ENCODE assay signal across 25 mouse cellular contexts in the genomic region with DNA sequence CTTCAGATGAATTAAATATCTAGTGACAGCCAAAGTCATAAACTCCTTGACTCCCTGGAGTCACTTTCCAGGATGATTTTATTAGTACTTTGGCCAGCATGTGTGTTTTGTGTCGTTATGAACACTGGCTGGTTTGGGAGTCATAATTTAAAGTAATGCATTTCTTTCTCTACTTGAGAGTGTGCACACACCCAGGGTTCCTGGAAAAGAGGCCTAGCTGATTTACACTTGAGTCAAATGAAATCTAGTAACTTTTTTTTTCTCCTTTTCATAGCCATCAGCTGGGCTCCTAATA. TPM values are rescaled to one million over a fixed set of nuclear protein-coding genes. Genes with fewer than 3 reads are reported as not detected.
"Had no signal": no experiment of that assay in that cellular context is flagged by ENCODE, and none has a peak within 500 bp of the region (broad histone marks: within the 10 kb centered on the region; RNA-seq: fewer than 3 reads in every experiment).

No protein-coding gene starts in this region.

- DNase-seq: gastrocnemius, adult 2 months; gastrocnemius, postnatal 10 days; gastrocnemius, postnatal 25 days; heart, adult 18-20 months; heart, postnatal 10 days; heart, postnatal 4 days; kidney, adult 18-20 months; kidney, adult 9 months; kidney, postnatal 25 days; liver; liver, embryonic 13.5 days had no signal

- H3K4me3 ChIP-seq: gastrocnemius, adult 2 months; heart, embryonic 10.5 days; heart, embryonic 12.5 days; hindbrain, embryonic 10.5 days; hindbrain, embryonic 12.5 days; intestine, embryonic 15.5 days; layer of hippocampus, adult 2 months; left cerebral cortex, adult 2 months; liver, embryonic 13.5 days had no signal

- ATAC-seq: forebrain, embryonic 16.5 days; hindbrain, embryonic 16.5 days; inflammation-experienced regulatory T-cells, adult 6 months; intestine, embryonic 15.5 days; intestine, postnatal 0 days had no signal

- H3K27ac ChIP-seq: gastrocnemius, adult 2 months; heart, embryonic 10.5 days; hindbrain, embryonic 10.5 days; hindbrain, embryonic 12.5 days; hindbrain, embryonic 14.5 days; intestine, embryonic 15.5 days; layer of hippocampus, adult 2 months; left cerebral cortex, adult 2 months; liver, embryonic 13.5 days had no signal

- H3K9me3 ChIP-seq: heart, embryonic 10.5 days; hindbrain, embryonic 10.5 days; hindbrain, embryonic 12.5 days; intestine, embryonic 15.5 days; liver, embryonic 13.5 days had no signal

- H3K9ac ChIP-seq: heart, embryonic 12.5 days; hindbrain, embryonic 12.5 days; hindbrain, embryonic 14.5 days; intestine, embryonic 15.5 days; liver, embryonic 13.5 days had no signal

- H3K4me2 ChIP-seq: heart, embryonic 12.5 days; hindbrain, embryonic 12.5 days; hindbrain, embryonic 14.5 days; intestine, embryonic 15.5 days; liver, embryonic 11.5 days; liver, embryonic 13.5 days had no signal

- H3K4me1 ChIP-seq: heart, embryonic 10.5 days; heart, embryonic 12.5 days; hindbrain, embryonic 10.5 days; hindbrain, embryonic 12.5 days; intestine, embryonic 15.5 days; liver, embryonic 13.5 days had no signal

- H3K36me3 ChIP-seq: heart, embryonic 10.5 days; heart, embryonic 12.5 days; hindbrain, embryonic 10.5 days; hindbrain, embryonic 12.5 days; intestine, embryonic 15.5 days; liver, embryonic 13.5 days had no signal

- H3K27me3 ChIP-seq: heart, embryonic 12.5 days; hindbrain, embryonic 12.5 days; intestine, embryonic 15.5 days; liver, embryonic 13.5 days had no signal

RNA-seq across cellular contexts. Expression of a gene that starts 12.2 kb away (rescaled TPM):
- polyA plus RNA-seq: heart, embryonic 10.5 days; heart, embryonic 16.5 days; hindbrain, embryonic 14.5 days; hindbrain, embryonic 16.5 days; inflammation-experienced regulatory T-cells, adult 6 months; intestine, embryonic 15.5 days; intestine, postnatal 0 days; liver, embryonic 11.5 days; liver, embryonic 13.5 days had no signal
